Mouse (Mus musculus): Measurements from ENCODE around the gene Clec2i.

DNA sequence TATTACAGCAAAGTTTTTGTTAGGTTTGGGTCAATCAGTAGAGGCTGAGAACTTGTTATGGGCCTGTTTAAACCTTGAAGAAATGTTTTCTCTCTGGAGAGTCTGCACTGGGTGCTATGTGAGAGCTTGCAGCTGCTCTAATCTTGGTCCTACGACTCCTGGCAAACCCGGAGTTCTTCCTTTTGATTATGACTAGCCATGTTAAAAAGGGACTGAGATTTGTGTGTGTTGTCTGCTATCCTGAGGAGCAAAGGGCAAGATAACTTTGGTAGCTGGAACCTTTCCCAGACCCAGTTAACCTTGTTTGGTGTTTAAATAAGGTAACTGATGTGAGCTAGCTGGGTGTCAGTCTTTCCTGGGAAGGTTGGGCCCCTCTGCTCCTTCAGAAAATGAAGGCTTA is 36.7 kb upstream of the Clec2i start:
- TF ChIP-seq CTCF (IDR thresholded peaks at IDR 0.05; ENCODE audit: borderline replicate concordance, insufficient read depth, low read depth, low read length): no peak
- TF ChIP-seq POLR2A (IDR thresholded peaks at IDR 0.05; ENCODE audit: borderline replicate concordance, insufficient read depth, low read length): no peak
